Mouse (Mus musculus) stomach, postnatal 0 days (tissue): ENCODE data around the gene Celsr2.

Experiments
- CTCF ChIP-seq: IDR thresholded peaks from 2 replicates; pipeline ENCODE4 v1.5.1; 2016; ENCODE audit warnings: antibody characterized with exemption, low read depth, mild to moderate bottlenecking, moderate library complexity
- EP300 ChIP-seq: optimal IDR thresholded peaks from 2 replicates; pipeline ENCODE3; 2016; ENCODE audit warnings: antibody characterized with exemption

DNA sequence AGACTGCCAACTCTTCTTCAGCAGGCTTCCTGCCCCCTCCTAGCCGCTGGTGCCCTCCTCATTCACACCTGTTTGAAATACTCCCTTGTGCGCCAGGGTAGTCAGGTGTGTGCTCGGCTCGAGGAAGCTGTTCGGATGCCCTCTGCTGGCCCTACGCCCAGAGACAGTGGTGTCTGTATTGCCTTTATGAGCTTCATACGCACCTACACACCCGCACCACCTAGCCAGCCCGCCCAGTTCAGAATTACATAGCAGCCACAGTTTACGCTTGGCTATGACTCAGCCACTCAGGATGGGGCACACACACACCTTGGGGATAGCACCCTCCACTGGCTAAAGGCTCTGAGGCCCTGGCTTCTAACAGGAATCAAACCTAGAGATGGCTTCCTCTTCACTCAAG lies 43.5 kb upstream of the Celsr2 start:
- TF ChIP-seq CTCF (peak; percentile 69), EP300 (no peak)
